Mouse (Mus musculus) heart, embryonic 12.5 days (tissue): Measurements from ENCODE around the gene Birc2. TPM values are rescaled to one million over a fixed set of nuclear protein-coding genes. Genes with fewer than 3 reads are reported as not detected.
"Not testable (repeated sequence)": the region's sequence is repeated elsewhere in the genome, so short reads cannot be mapped to it uniquely, and the experiment has no call there.

Experiments
- ATAC-seq: fragments of 200-750 bp; cut with Nextera tagmentation; 2 replicates; pipeline ENCODE4 v1.8.0; 2017; ENCODE audit warnings: moderate TSS enrichment, moderate library complexity; ENCODE audit not compliant: insufficient number of reproducible peaks, low FRiP score
- H3K27ac ChIP-seq: fragments of 300-500 bp; sonication (generic); 2 replicates; pipeline ENCODE4 v1.5.1; 2016; ENCODE audit warnings: mild to moderate bottlenecking, moderate library complexity; ENCODE audit not compliant: poor library complexity, severe bottlenecking
- H3K27me3 ChIP-seq: fragments of 300-500 bp; sonication (generic); replicated peaks from 2 replicates; pipeline ENCODE4 v1.6.1; 2016; ENCODE audit warnings: mild to moderate bottlenecking, moderate library complexity
- H3K36me3 ChIP-seq: fragments of 300-500 bp; sonication (generic); 2 replicates; pipeline ENCODE4 v1.6.1; 2016; ENCODE audit warnings: mild to moderate bottlenecking, moderate library complexity
- H3K4me1 ChIP-seq: fragments of 300-500 bp; sonication (generic); replicated peaks from 2 replicates; pipeline ENCODE4 v1.6.1; 2016; ENCODE audit warnings: mild to moderate bottlenecking
- H3K4me2 ChIP-seq: fragments of 300-500 bp; sonication (generic); 2 replicates; pipeline ENCODE4 v1.6.1; 2016; ENCODE audit warnings: mild to moderate bottlenecking, moderate library complexity
- H3K4me3 ChIP-seq: fragments of 300-500 bp; sonication (generic); 2 replicates; pipeline ENCODE4 v1.5.1; 2016; ENCODE audit warnings: mild to moderate bottlenecking
- H3K9ac ChIP-seq: fragments of 300-500 bp; sonication (generic); 2 replicates; pipeline ENCODE4 v1.6.1; 2016; ENCODE audit warnings: mild to moderate bottlenecking, moderate library complexity
- H3K9me3 ChIP-seq: fragments of 300-500 bp; sonication (generic); replicated peaks from 2 replicates; pipeline ENCODE4 v1.6.1; 2016; ENCODE audit warnings: mild to moderate bottlenecking, moderate library complexity
- WGBS: fragments of 180-500 bp; shearing (Covaris S2); methylation state at CpG from one replicate; pipeline ENCODE4 v1.1.7; 2016; 5-methylcytosine and 5-hydroxymethylcytosine counted together
- polyA plus RNA-seq: library from polyadenylated mRNA; unstranded; fragments of >200 nt; fragmentation: Nextera tagmentation; extraction: Ambion mirVana; gene quantifications from 2 replicates; pipeline ENCODE4 v1.2.1, GENCODE M21; 2016

The Birc2 gene
- polyA plus RNA-seq, 1 experiment from 2014 or later = 26.0 TPM

DNA sequence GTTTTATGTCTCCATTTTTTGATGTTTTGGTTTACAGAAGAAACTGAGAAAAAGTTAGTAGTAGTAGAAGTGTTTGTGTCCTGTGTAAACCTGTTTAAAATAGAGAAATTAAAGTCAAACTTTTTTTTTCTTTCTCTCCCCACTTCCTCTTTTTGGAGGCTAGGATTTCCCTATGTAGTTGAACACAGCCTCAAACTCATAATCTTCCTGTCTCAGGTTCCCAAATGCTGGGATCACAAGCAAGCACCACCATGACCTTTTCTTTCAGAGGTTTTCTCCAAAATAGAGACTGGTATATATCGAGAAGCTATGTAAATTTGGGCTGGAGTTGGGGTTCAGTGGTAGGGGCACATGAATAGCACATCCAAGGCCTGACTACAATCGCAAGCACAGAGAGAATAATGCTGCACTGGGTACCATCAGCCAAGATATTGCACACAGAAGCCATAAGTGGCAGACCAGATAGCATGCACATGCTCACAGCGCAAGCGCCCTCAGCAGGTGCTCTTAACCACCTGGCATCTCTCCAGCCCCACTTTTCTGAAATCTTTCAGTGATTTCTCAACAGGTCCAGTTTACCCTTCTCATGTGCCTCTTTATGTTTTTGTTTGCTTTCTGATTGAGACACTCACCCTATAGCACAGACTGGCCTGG is 32.1 kb upstream of the Birc2 start:
- no peak for ATAC-seq
- 88% methylated on average over 4 of the region's 4 CpGs for WGBS
- Histone ChIP-seq H3K9me3 (no peaks in the 10 kb centered on the region; the same call in 1 of the 2 replicates), H3K9ac (no peak overlapping the region), H3K4me1 (0 out of 2 replicates have a peak, but pooled peaks cover 4% of the 10 kb centered on the region), H3K27me3 (no peaks in the 10 kb centered on the region), H3K4me3 (no peak overlapping the region), H3K4me2 (no peak overlapping the region), H3K36me3 (peaks cover 8% of the 10 kb centered on the region; the same call in 1 of the 2 replicates), H3K27ac (no peak overlapping the region)

DNA sequence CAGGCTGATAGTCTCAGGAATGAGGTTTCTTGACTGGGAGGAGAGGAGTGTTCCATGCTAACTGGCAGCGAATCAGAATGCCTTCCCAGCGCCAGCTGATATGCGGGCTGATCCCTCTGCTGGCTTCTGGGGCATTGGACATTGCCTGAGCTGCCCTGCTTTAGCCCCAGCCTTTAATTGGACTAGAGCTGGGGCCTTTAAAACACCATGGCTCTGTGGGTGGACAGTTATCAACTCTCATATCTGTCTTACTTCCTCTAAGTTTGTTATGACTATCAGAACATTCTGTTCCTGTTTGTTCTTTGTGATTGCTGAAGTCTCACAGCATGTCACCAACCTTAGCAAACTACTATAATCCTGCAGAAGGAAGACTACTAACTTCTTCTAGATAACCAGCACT is 31.1 kb upstream of the Birc2 start:
- Histone ChIP-seq H3K27me3 (no peaks in the 10 kb centered on the region), H3K9ac (no peak overlapping the region), H3K4me3 (no peak overlapping the region), H3K27ac (no peak overlapping the region), H3K4me2 (no peak overlapping the region), H3K36me3 (peaks cover 8% of the 10 kb centered on the region; the same call in 1 of the 2 replicates), H3K9me3 (no peaks in the 10 kb centered on the region; the same call in 1 of the 2 replicates), H3K4me1 (0 out of 2 replicates have a peak, but pooled peaks cover 4% of the 10 kb centered on the region)
- 87% methylated on average over 3 of the region's 3 CpGs for WGBS
- no peak for ATAC-seq

DNA sequence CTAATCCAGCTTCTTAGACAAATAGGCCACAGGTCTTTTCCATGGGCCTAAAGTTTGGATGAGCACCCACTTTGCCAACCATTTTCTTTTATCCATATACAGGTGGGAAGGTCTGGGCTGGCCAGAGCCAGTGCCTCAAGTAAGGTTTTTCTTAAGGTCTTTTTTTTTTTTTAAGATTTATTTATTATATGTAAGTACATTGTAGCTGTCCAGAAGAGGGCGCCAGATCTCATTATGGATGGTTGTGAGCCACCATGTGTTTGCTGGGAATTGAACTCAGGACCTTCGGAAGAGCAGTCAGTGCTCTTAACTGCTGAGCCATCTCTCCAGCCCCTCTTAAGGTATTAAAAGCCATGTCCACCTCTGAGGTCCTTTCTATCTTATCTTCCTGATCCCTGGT is 30.1 kb upstream of the Birc2 start:
- WGBS = 73% methylated on average over 2 of the region's 2 CpGs

DNA sequence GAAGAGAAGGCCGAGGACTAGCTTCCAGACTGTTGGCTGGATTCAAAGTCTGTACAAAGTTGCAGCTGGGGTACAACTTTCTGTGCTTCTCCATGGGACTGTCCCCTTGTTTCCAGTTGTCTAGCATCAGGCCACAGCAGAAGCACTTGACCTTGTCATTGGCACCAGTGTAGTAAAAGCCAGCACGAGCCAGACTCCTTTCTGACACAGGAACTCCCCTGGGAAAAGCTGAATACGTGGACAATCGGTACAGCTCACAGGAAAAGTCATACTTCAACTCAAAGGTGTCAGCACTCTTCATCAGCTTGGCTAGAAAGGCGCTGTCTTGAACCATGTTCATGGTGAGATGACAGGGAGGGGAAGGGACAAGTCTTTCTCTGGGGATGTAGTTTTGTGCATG is 24.1 kb upstream of the Birc2 start:
- Histone ChIP-seq H3K4me2 (no peak overlapping the region), H3K4me3 (no peak overlapping the region), H3K9ac (no peak overlapping the region), H3K9me3 (no peaks in the 10 kb centered on the region), H3K27me3 (no peaks in the 10 kb centered on the region), H3K4me1 (no peaks in the 10 kb centered on the region), H3K27ac (no peak overlapping the region), H3K36me3 (peaks cover 6% of the 10 kb centered on the region; the same call in 1 of the 2 replicates)
- ATAC-seq = no peak
- 72% methylated on average over 5 of the region's 5 CpGs for WGBS

More for the DNA sequence above, 30.1 kb upstream of the Birc2 start:
- H3K27me3 ChIP-seq, H3K9ac ChIP-seq, H3K36me3 ChIP-seq, H3K27ac ChIP-seq, H3K9me3 ChIP-seq, H3K4me1 ChIP-seq, H3K4me2 ChIP-seq, H3K4me3 ChIP-seq, ATAC-seq: not testable (repeated sequence)

DNA sequence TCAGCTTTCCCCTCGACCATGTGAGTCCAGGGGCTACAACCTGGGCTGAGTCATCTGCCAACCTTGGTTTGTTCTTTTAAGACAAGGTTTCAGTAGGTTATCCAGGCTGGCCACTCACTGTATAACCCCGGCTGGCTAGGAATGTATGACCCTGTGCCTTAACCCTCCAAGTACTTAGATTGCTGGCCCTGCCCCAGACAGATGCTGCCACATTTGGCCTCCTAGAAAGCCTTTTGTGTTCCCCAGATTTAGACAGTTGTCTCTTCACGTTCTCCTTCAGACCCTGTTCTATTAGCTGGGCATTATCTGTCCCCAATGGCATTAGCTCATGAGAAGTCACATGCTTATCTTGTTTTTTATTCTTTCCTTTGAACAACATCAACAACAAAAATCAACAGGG is 19.0 kb upstream of the Birc2 start:
- peaks cover 8% of the 10 kb centered on the region; the same call in 1 of the 2 replicates for H3K36me3 ChIP-seq
- no peak overlapping the region for H3K4me2 ChIP-seq
- no peak overlapping the region for H3K9ac ChIP-seq
- ATAC-seq = no peak
- H3K27me3 ChIP-seq = no peaks in the 10 kb centered on the region
- H3K27ac ChIP-seq = no peak overlapping the region
- no peaks in the 10 kb centered on the region for H3K9me3 ChIP-seq
- no peak overlapping the region for H3K4me3 ChIP-seq
- H3K4me1 ChIP-seq = peaks cover 3% of the 10 kb centered on the region; the same call in 1 of the 2 replicates
- 37% methylated on average over 3 of the region's 3 CpGs for WGBS

DNA sequence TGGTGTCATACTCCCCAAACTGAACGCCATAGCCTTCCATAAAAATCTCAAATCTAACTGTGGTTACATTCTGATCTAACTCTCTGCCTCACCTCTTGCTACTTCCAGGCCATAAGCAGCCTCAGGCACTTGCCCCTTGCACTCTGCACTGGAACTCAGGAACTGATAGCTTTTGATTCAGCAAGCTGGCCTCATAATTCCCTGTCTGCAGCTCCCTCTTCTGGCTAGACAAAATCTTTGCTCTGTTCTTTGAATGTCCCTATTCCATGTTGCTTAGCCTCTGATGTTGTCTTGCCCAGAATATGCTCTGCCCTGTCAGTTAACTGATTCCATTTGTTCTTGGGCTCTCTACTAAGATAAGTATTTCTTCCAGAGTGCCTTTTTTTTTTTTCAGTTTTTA is 18.5 kb upstream of the Birc2 start:
- WGBS = 43% methylated on average over 1 of the region's 1 CpGs
- no peak overlapping the region for H3K9ac ChIP-seq
- H3K27me3 ChIP-seq = no peaks in the 10 kb centered on the region
- H3K36me3 ChIP-seq = peaks cover 8% of the 10 kb centered on the region; the same call in 1 of the 2 replicates
- ATAC-seq = no peak
- H3K27ac ChIP-seq = no peak overlapping the region
- no peaks in the 10 kb centered on the region for H3K9me3 ChIP-seq
- H3K4me2 ChIP-seq = no peak overlapping the region
- peaks cover 3% of the 10 kb centered on the region; the same call in 1 of the 2 replicates for H3K4me1 ChIP-seq
- no peak overlapping the region for H3K4me3 ChIP-seq

DNA sequence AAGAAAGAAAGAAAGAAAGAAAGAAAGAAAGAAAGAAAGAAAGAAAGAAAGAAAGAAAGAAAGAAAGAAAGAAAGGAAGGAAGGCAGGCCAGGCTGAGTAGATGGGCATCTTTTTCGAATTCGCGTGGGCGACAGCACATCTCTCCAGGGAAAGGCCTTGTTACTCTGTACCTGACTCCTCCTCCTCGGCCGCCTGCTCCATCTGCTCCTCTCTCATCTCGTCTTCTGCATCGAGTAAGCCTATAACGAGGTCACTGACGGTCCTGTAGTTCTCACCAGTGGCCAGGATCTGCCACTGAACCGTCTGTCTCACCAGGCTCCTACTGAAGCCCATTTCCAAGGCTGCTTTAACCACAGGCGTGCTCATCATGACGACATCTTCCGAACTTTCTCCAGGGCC is 17.3 kb upstream of the Birc2 start:
- H3K4me2 ChIP-seq, H3K27ac ChIP-seq, H3K36me3 ChIP-seq, H3K9ac ChIP-seq, H3K4me3 ChIP-seq, ATAC-seq, H3K27me3 ChIP-seq, H3K9me3 ChIP-seq, H3K4me1 ChIP-seq: not testable (repeated sequence)
- WGBS = 76% methylated on average over 14 of the region's 14 CpGs

DNA sequence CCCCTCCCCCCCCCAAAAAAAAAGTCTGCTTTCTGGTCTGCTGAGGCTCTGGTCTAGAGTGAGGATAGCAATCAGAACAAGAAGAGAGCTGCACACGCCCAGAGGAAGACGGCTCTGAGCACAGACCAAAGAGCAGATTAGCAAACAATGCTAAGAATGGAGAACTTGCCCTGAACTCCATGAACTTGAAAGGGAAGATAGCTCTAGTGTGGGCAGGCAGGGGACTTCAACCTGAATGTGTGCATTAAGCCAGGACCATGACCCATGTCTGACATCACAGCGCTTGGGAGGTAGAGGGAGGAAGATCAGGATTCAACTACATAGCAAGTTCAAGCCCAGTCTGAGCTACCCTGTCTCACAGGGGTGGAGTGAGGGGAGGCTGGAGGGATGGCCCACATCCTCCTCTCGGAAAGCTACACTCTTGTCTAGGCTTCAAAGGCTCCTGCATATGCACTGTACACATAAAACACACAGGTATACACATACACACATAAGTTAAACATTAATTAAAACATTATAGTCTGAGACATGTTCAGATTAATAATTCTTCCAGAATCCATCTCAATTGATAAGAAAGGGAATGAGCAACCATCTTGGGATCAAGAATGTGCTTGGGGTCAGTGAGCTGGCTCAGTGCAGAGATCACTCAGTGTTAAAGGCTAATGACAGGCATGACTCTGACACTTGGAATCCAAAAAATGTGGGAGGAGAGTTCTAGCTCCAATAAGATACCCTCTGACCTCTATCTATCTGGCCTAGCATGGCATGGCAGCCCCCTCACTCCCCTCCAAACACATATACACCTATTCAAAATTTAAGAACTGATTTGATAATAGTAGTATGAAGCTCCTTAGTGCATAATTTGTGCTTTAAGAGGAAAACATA is 15.7 kb upstream of the Birc2 start:
- Histone ChIP-seq H3K9ac (no peak overlapping the region), H3K4me2 (no peak overlapping the region), H3K27ac (no peak overlapping the region), H3K9me3 (no peaks in the 10 kb centered on the region), H3K4me3 (no peak overlapping the region), H3K36me3 (peaks cover 12% of the 10 kb centered on the region), H3K4me1 (peaks cover 3% of the 10 kb centered on the region; the same call in 1 of the 2 replicates), H3K27me3 (no peaks in the 10 kb centered on the region)
- WGBS = 52% methylated on average over 4 of the region's 4 CpGs
- 0 out of 2 replicates have a peak, but pooled peaks have one; percentile 36 for ATAC-seq

DNA sequence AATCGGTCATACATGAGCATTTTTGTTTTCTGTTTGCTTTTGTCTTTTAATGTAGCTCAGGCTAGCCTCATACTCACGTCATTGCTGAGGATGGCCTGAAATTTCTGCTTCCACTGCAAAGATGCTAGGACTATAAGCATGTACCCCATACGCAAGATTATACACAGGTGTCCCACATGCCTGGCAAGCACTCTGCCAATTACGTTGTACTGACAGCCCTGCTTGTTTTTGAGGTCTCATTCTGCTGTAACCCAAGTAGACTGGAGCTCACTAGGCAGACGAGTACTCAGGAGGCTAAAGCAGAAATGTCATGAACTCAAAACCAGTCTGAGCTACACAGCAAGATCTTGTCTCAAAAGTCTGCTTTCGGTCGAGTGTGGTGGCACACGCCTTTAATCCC is 15.0 kb upstream of the Birc2 start:
- no peak for ATAC-seq
- Histone ChIP-seq H3K27me3 (no peaks in the 10 kb centered on the region), H3K9me3 (no peaks in the 10 kb centered on the region), H3K9ac (no peak overlapping the region), H3K36me3 (peaks cover 12% of the 10 kb centered on the region), H3K4me1 (peaks cover 3% of the 10 kb centered on the region; the same call in 1 of the 2 replicates), H3K4me2 (no peak overlapping the region), H3K27ac (no peak overlapping the region), H3K4me3 (no peak overlapping the region)
- 84% methylated on average over 8 of the region's 8 CpGs for WGBS

DNA sequence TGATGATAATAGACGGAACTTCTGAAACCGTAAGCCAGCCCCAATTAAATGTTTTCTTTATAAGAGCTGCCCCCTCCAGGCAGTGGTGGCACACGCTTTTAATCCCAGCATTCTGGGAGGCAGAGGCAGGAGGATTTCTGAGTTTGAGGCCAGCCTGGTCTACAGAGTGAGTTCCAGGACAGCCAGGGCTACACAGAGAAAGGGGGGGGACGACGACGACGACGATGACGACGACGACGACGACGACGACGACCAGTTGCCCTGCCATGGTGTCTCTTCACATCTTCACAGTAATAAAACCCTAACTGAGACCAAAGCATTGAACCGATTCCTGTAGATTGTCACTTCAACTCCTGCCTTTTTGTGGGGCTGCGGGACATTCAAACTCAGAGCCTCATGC is 11.3 kb upstream of the Birc2 start:
- H3K36me3 ChIP-seq = peaks cover 10% of the 10 kb centered on the region
- ATAC-seq = no peak

DNA sequence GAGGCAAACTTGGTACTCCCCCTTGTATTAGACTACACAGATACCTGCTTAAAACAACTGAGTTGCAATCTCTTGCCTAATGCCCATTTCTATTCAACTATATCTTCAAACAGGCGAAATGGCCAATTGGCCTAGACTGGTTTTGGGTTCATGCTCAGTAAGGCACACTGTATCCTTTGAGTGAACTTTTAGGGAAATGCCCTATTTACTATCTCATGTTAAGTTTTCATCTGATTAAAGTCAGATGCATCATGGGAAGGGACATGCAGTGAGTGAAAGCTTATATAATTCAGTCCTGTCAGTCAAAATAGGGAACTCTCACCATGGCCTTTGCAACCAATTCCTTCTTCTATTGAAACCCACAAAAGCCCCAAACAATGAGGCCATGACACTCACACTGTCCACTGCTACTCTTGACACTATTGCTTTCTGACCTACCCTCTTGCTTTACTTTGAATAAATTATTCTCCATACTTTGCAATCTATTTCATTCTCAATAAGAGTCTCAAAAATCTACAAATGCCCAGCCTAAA is 9.9 kb upstream of the Birc2 start:
- WGBS = 84% methylated on average over 1 of the region's 1 CpGs
- Histone ChIP-seq H3K4me2 (no peak overlapping the region), H3K27me3 (no peaks in the 10 kb centered on the region), H3K36me3 (peaks cover 10% of the 10 kb centered on the region), H3K9me3 (no peaks in the 10 kb centered on the region), H3K9ac (no peak overlapping the region), H3K4me3 (no peak overlapping the region), H3K4me1 (0 out of 2 replicates have a peak, but pooled peaks cover 8% of the 10 kb centered on the region), H3K27ac (no peak overlapping the region)
- no peak for ATAC-seq

More for the DNA sequence above, 11.3 kb upstream of the Birc2 start:
- Histone ChIP-seq H3K27ac (no peak overlapping the region), H3K4me3 (no peak overlapping the region), H3K4me1 (peaks cover 11% of the 10 kb centered on the region; the same call in 1 of the 2 replicates), H3K9ac (no peak overlapping the region), H3K4me2 (no peak overlapping the region), H3K27me3 (no peaks in the 10 kb centered on the region), H3K9me3 (no peaks in the 10 kb centered on the region)
- WGBS = 89% methylated on average over 18 of the region's 18 CpGs
